Mouse (Mus musculus): ENCODE data around the gene Lgi4.

Gene Lgi4

DNA sequence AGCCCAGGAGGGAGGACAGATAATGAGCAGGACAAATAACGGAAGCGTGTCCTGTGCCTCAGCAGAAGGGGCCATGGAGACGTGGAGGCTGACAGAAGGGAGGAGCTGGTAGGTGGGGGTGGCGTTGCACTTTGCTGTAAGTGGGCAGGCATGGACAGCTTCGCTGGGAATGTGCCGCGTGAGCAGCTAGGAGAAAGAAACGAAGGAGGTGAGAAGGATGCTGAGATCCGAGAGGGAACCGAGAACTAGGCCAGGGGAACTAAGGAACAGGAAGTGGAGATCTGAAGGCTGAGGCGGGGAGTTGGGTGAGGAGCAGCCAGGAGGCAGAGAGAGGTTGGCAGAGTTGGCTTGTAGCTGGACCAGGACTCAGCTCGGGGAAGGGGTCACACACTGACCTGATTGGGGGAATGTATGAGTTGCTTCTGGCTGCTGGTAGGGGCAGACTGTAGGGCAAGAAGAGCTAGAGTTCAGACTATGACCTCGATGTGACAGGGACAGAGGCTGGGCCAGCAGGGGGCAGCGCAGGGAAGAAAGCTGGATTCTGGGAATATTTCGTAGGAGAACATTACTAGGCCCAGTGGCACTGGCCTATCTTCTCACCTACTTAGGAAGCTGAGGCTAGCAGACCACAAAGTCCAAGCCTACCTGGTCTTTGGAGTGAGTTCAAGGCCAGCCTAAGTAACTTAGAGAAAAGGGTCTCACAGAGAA lies 46.1 kb downstream of the Lgi4 start:
- DNase-seq (ENCODE audit: extremely low spot score): peak; percentile 38

DNA sequence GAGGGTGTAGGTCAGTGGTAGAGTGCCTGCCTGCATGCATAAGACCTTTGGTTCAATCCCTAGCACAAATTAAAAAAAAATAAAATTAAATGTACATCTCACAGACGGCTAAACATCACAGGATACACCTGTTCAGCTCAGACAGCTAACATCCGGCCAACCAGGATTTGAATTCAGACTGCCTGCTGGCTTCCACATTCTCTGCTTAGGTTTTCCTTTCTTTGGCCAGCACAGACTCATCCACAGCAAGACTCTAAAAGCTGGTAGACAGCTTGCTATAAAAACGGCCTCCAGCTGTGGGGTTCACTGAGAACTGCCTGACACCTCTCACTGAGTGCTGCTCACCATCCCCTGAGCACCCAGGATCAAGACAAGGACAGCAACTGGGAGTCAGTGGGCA lies 47.0 kb downstream of the Lgi4 start:
- no peak for DNase-seq (ENCODE audit: extremely low spot score)

DNA sequence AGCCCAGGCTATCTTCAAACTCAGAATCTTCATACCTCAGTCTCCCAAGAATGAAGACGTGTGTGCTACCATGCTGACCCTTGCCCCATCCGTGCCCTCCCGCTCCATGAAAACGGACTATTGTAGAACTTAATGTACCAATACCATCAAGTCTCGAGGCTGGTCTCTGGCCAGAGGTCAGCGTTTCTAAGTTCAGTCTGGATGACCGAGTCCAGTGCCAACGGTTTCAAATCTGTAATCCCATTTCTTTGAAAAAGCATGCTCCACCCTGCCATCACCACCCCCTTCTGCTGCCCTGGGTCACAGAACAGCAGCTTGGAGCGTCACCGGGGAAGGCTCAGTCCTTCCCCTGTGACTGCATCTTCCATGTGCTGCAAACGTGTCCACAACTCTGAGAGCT lies 48.6 kb downstream of the Lgi4 start:
- no peak for DNase-seq (ENCODE audit: extremely low spot score)

DNA sequence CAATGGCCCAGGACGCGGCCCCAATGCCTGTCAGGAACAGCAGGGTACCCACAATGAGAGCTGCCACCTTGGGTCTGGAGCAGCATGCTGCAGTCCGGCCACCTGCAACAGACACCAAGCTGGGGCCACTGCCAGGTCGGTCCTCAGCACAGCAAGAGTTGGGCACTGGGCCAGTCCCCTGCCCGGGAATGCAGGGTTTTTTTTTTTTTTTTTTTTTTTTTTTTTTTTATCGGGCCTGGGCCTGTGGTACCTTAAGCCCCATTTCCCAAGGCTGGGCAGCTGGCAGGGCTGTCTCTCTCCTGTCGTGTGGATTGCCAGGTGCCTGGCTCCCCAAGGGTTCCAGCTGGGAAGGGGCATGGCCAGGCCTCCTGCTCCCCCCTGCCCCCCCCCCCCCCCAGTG lies 49.9 kb downstream of the Lgi4 start:
- DNase-seq (ENCODE audit: extremely low spot score): no peak

DNA sequence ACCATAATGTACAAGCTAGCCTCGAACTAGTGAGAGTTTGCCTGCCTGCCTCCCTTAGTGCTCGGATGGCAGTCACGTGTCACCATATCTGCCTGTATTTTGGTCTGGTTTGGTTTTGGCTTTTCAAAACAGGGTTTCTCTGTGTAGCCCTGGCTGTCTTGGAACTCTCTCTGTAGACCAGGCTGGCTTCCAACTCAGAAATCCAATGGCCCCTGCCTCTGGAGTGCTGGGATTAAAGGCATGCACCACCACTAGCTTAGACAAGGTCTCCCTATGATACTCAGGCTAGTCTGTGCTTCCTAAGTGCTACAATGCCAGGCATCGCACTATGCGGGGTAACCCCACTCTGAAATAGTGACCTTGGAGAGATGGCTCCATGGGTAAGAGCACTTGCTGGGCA lies 50.7 kb downstream of the Lgi4 start:
- no peak for DNase-seq (ENCODE audit: extremely low spot score)

DNA sequence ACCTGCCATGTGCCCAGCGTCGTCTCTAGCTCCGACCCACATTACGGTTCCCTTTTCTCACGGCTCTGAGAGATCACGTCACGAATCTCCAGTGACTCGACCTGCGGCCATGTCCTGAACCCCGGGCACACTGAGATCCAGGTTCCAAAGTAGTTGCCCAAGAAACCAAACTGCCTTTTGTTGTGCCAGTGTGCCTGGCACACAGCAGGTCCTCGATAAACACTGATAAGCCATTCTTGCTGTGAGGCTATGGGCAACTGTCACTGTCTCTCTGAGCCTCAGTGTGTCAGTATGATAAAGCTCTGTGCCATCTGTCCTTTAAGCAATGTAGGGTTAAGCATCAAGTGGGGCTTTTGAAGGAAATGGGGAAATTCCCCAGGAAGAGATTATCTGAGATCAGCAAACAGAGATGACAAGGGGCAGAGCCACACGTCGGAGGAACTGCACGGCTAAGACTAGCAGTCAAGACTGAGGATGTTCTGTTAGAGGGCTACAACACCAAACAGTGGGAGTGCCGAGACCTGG lies 51.8 kb downstream of the Lgi4 start:
- DNase-seq (ENCODE audit: extremely low spot score): no peak

DNA sequence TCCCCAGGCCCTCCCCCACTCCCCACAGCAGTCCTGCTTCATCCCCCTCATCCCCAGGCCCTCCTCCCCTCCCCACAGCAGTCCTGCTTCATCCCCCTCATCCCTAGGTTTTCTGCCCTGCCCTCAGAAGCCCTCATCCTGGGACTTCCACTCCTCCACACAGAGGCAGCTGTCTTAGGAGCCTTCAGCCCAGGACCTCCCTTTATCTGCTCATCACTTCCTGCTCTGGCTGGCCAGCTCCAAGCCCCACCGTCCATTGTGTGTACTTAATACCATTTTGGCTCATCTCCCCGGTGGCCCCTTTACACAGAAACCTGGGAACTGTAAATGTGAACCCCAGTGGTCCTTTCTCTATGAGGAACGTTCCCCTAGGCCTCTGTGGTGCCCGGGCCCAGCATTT lies 52.9 kb downstream of the Lgi4 start:
- DNase-seq (ENCODE audit: extremely low spot score): no peak

DNA sequence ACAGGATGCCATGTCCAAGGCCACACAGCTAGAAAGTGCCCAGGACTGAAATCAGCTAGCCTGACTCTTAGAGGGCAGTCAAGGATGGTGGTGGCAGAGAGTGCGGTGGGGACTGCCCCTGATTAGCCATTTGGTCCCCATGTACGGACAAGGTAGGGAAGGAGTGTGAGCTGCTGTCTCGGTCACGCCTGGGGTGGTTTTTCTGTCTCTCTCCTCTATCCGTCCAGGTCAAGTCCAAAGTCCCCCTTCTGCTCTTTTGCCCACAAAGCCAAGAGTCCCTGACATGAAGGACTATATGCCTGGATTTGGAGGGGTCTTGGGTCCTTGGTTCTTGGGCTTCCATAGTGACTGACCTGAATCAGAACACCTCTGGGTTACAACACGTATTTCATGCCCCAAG lies 54.7 kb downstream of the Lgi4 start:
- no peak for DNase-seq (ENCODE audit: extremely low spot score)

DNA sequence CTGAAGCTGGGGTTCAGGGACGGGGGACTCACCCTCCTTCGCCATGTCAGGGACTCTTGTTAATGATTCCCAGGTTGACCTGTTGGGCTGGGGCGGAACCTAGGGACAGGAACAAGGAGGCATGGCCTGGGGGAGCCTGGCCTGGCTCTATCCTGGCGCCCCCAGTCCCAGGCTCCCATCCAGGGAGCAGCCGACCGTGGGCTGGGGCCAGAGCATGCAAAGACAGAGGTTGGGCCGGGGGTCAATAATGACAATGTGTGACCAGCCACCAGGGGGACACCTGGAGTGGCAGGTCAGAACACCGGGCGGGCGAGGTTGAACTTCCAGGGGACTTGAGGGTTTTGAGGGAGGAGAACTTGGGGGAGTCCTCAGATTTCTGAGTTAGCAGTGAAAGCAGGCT lies 55.5 kb downstream of the Lgi4 start:
- DNase-seq (ENCODE audit: extremely low spot score): peak; percentile 35

DNA sequence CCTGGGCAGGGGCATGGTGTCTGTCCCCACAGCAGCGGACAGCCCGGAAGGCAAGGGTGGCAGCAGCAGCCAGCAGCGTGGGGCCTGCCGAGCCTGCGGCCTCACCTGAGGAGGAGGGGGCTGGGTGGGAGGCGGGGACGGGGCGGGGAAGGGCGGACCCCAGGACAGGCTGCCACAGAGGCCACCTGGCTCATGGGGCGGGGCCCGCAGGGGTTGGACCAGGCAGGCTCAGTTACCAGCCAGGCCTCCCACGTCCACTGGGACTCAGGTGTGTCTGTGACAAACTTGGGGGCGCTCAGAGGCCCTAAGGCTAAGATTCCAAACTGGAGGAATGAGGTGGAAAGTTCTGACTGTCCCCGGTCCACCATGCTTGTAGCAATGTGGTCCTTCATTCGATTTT lies 56.0 kb downstream of the Lgi4 start, which contains the start of gene Hpn:
Gene Hpn, minus strand, starts transcription at position 109 of the 400 bp plus-strand sequence.
- DNase-seq (ENCODE audit: extremely low spot score): peak; percentile 47

DNA sequence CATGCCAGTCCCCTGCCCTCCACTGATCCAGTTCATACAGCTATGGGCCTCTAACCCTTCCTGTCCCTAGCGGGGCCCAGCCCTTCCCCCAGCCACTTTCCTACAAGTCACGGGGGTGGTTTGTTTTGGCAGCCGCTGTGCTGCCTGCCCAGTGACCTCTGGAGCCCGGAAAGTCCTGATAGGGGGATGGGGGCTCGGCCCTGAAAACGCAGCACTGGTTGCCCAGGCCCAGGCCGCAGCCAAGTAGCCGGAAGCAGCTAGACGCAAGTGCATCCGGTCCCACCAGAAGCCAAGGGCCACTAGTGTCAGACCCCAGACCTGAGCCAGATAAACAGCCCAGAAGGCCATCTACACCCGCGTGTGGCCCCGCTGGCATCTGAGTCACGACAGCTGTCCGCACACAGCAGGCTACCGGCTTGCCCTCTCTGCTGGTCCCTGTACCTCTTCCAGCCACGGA lies 56.5 kb downstream of the Lgi4 start:
- DNase-seq (ENCODE audit: extremely low spot score): peak; percentile 71

DNA sequence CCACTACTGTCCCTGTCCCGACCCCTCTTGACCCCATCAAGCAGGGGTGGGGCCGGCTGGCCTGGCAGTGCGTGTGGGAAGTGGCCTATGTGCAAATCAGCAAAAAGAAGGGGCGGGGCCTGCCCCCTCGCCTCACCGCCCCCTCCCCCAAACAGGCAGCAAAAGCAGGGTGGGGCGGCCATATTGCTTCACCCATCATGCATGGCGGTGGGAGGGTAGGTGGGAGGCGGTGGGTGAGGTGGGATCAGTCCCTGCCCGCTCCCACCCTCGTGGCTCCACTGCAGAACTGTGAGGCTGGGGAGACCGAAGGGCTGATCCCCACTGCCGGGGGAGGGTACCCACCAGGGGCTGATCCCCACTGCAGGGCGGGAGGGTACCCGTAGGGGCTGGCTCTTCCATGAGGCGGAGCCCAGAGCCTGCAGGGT lies 57.6 kb downstream of the Lgi4 start:
- peak; percentile 57 for DNase-seq (ENCODE audit: extremely low spot score)

DNA sequence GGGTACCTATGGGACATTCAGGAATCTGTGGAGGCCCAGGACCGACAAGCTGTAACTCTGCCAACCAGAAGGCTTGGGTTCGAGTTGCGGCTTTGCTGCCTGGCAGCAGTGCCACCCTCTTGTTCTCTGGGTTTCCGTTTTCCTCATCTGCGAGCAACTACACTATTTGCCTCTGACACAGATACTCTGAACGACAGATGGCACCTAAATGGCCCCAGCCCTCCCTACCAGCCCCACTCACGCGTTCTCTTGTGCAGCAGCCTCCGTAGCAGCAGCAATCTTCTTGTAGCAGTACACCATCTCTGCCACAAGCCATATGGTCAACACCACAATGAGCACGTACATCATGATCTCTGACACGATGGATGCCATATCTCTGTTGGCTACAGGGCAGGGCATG lies 58.3 kb downstream of the Lgi4 start:
- no peak for DNase-seq (ENCODE audit: extremely low spot score)

DNA sequence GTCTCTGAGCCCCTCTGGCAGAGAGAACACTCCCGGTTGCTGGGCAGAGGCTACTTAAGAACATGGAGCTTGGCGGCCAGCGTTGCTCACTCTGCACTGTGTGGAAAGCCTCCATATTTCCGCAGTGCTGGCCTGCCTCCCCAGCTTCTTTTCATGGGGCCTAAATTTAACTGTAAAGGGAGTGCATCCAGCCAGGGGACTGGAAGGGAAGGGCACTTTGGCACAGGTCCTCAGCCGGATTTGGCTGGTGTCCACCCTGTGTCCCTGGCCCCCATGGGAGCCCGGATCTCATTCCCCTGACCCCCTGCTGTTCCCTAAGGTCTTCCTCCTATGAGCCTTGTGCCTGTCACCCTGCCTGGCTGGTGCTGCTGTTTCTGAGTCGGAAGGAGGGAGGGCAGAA lies 59.3 kb downstream of the Lgi4 start:
- no peak for DNase-seq (ENCODE audit: extremely low spot score)

DNA sequence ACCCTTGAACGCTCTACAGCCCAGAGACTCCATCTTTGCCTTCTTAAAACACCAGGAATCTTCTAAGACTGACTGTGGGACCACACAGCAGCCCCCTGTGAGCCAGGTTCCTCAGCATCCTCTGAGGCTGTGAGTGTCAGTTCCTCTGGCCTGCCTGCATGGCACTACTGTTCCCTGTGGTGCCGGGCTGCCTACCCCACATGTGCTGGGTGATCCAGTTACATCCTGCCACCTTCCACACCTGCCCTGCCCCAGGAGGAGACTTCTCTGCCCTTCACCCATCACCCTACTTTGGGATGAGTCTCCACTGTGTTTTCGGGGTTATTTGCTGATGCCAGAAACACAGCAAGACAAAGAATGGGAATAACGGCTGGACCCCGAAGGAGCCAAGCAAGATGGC lies 60.4 kb downstream of the Lgi4 start:
- DNase-seq (ENCODE audit: extremely low spot score): no peak
